Mouse (Mus musculus): ENCODE data around the gene Adam12. TPM values are rescaled to one million over a fixed set of nuclear protein-coding genes. Genes with fewer than 3 reads are reported as not detected.

Adam12 gene
- polyA plus RNA-seq, 1 experiment from 2014 or later, result 6.1 TPM

DNA sequence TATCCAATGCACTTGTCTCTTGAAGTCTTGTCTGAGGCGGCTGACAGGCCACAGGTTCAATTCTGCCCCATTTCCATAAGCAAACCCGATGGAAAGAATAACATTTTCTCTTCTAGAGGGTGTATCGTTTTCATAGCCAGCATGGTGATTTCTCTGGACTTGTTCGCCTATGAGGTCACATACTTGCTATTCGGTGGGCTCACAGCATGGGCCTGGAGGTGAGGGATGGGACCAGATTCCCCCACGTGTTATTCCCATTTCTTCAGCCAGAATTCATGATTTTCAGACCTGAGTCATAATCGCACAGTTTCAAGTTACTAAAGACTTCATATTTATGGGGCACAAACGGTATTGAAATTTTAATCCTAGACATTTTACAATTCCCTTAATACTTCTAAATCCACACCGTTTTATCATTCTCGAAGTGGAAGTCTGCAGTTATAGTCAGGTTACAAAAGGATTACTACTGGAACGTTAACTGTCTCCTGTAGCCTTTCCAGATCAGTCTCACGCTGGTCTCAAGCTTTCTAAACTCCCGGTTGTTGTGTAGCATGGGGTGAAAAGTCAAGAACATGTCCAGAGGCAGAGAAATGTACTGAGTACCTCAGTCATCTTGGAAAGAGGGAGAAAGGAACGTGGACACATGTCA lies 58.4 kb downstream of the Adam12 start:
- WGBS, result 77% methylated on average over 14 of the region's 14 CpGs
- Histone ChIP-seq H3K4me2 (no peak overlapping the region), H3K9ac (no peak overlapping the region), H3K27me3 (no peaks in the 10 kb centered on the region), H3K4me3 (no peak overlapping the region), H3K4me1 (no peaks in the 10 kb centered on the region), H3K36me3 (no peaks in the 10 kb centered on the region), H3K27ac (no peak overlapping the region), H3K9me3 (no peaks in the 10 kb centered on the region)
- no peak for ATAC-seq (ENCODE audit: insufficient number of reproducible peaks, insufficient read depth, low FRiP score, low TSS enrichment, low read depth)

DNA sequence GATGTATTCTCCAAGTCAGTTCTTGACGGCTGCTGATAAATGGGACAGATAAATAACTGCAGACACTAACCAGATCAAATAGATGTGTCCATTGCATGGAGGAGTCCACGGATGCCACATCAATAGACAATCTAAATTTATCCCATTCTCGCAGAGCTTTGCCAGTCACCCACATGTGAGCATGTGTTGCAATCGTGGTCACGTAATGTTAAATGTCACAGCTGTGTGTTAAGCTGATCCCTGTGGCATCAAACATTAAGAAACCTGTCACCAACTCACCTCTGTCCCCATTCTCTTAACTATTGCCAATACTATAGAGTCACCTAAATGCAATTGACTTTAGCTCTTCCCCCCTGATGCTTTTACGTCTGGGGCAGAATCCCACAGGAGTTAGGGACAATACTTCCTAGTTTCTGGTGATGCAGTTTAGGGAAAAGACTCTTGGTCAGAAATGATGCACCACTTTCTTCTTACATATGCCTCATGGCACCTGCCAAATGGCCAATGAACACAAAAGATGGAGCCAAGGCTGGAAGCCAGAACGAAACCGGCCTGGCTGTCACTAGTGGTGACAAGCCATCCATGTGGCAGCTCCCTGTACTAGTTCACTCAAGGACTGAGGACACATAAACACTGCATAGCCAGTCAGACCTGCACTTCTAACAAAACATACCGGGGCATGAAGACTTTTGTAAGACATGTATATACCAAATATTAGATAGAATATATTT lies 61.6 kb downstream of the Adam12 start:
- Histone ChIP-seq H3K9me3 (no peaks in the 10 kb centered on the region), H3K36me3 (no peaks in the 10 kb centered on the region), H3K4me2 (no peak overlapping the region), H3K4me1 (peaks cover 4% of the 10 kb centered on the region; the same call in 1 of the 2 replicates), H3K9ac (no peak overlapping the region), H3K27ac (no peak overlapping the region), H3K27me3 (no peaks in the 10 kb centered on the region), H3K4me3 (no peak overlapping the region)
- WGBS, result 82% methylated on average over 9 of the region's 9 CpGs
- ATAC-seq (ENCODE audit: insufficient number of reproducible peaks, insufficient read depth, low FRiP score, low TSS enrichment, low read depth), result no peak

DNA sequence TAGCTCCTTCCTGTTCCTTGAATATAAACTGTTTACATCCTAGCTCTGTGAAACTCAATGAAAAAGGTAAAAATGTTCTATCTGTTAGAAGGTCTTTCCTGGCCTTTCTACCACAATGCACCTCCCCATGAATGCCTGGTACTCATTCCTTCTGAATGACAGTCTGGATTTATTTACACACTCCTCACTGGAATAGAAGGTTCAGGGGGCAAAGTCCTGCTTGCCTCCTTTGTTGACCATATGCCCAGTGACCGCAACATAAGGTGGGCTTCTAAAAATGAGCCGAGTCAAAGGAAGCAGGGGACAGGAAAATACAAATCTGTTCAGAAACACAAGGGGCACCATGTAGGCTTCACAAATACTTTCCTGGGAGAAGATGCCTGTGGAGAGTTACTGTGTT lies 62.2 kb downstream of the Adam12 start:
- Histone ChIP-seq H3K4me3 (no peak overlapping the region), H3K27ac (no peak overlapping the region), H3K9me3 (no peaks in the 10 kb centered on the region), H3K9ac (no peak overlapping the region), H3K4me1 (peaks cover 4% of the 10 kb centered on the region; the same call in 1 of the 2 replicates), H3K36me3 (no peaks in the 10 kb centered on the region), H3K4me2 (no peak overlapping the region), H3K27me3 (no peaks in the 10 kb centered on the region)
- WGBS, result 89% methylated on average over 2 of the region's 2 CpGs
- no peak for ATAC-seq (ENCODE audit: insufficient number of reproducible peaks, insufficient read depth, low FRiP score, low TSS enrichment, low read depth)

DNA sequence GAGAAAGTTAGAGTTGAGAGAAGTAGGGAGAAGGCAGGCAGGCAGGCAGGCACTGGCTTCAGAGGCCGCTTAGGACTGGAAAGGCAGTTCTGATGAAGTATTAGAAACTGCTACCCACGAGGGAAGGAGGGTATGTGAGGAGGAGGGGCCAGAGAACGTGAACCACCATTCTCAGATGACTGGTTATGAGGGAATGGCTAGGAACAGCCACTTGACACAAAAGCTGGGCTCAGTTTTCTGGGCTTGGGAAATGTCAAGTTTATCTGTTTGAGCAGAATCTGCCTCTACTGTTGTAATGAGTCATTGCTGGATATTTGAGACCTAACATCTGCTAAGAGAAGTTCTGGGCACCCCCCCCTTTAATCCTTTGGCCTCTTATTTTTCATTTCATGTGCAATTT lies 64.4 kb downstream of the Adam12 start:
- no peaks in the 10 kb centered on the region for H3K9me3 ChIP-seq
- H3K4me3 ChIP-seq, result no peak overlapping the region
- ATAC-seq (ENCODE audit: insufficient number of reproducible peaks, insufficient read depth, low FRiP score, low TSS enrichment, low read depth), result no peak
- no peak overlapping the region for H3K4me2 ChIP-seq
- 15% methylated on average over 3 of the region's 3 CpGs for WGBS
- H3K27me3 ChIP-seq, result no peaks in the 10 kb centered on the region
- no peak overlapping the region for H3K9ac ChIP-seq
- no peaks in the 10 kb centered on the region for H3K36me3 ChIP-seq
- peaks cover 4% of the 10 kb centered on the region; the same call in 1 of the 2 replicates for H3K4me1 ChIP-seq
- H3K27ac ChIP-seq, result no peak overlapping the region

DNA sequence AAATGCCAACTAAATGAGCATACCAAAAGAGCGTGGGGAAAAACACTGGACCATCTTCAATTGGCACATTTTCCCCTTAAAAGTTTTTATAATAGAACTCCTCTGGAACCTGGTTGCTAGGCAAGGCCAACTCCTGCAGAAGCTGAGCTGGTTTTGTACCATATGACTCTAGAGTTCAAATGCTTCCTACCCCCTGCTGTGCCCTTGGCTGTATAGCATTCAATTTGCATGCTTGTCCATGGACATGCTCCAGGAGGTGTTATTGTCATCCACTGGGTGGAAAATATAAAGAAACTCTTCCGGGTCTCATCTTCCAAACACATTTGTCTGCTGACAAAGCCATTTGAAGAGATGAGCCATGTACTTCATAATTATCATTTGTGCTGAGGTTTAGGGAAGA lies 68.2 kb downstream of the Adam12 start:
- Histone ChIP-seq H3K9me3 (no peaks in the 10 kb centered on the region), H3K9ac (no peak overlapping the region), H3K4me1 (peaks cover 4% of the 10 kb centered on the region; the same call in 1 of the 2 replicates), H3K4me2 (no peak overlapping the region), H3K36me3 (no peaks in the 10 kb centered on the region), H3K4me3 (no peak overlapping the region), H3K27me3 (no peaks in the 10 kb centered on the region), H3K27ac (no peak overlapping the region)
- WGBS, result 85% methylated on average over 2 of the region's 2 CpGs
- no peak for ATAC-seq (ENCODE audit: insufficient number of reproducible peaks, insufficient read depth, low FRiP score, low TSS enrichment, low read depth)

DNA sequence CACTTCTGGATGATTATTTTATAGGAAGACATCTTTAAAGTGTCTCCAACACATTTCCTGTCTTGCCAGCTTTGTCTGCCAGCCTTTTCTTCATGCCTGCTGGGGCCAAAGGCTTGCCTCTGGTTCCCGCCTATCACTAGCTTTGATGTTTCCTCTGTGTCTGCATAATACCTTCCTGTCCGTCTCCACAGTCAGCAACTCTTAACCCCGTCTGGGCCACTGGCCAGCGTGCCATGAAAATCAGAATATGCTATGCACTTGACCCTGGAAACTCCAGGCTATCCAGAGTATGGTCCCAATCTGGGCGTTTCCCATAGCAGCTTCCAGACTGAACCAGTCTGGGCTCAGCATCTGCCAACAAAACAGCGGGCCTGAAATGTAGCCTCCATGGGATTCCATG lies 69.1 kb downstream of the Adam12 start:
- Histone ChIP-seq H3K27ac (no peak overlapping the region), H3K27me3 (no peaks in the 10 kb centered on the region), H3K36me3 (no peaks in the 10 kb centered on the region), H3K9me3 (no peaks in the 10 kb centered on the region), H3K4me2 (no peak overlapping the region), H3K4me3 (no peak overlapping the region), H3K9ac (no peak overlapping the region), H3K4me1 (peaks cover 4% of the 10 kb centered on the region; the same call in 1 of the 2 replicates)
- ATAC-seq (ENCODE audit: insufficient number of reproducible peaks, insufficient read depth, low FRiP score, low TSS enrichment, low read depth), result no peak
- WGBS, result 52% methylated on average over 6 of the region's 6 CpGs

DNA sequence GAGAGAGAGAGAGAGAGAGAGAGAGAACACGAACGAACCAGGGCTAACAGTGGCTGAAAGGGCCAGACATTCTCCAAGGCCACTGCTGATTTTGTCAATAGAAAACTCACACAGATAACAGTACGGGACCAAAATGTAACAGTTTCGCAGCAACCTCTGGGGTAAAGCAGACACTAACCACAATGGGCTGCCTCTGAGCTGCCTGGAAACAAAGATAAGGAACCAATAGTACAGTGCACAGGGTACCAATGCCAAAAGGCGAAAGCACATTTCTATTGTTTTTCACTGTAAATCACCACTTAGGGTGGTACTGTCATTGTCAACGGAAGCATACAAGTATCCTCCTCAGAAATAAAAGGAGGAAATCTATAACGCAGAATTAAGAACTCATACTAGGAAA lies 72.3 kb downstream of the Adam12 start:
- no peak overlapping the region for H3K4me3 ChIP-seq
- no peak overlapping the region for H3K4me2 ChIP-seq
- no peak overlapping the region for H3K9ac ChIP-seq
- H3K9me3 ChIP-seq, result no peaks in the 10 kb centered on the region
- no peaks in the 10 kb centered on the region for H3K27me3 ChIP-seq
- H3K27ac ChIP-seq, result no peak overlapping the region
- H3K4me1 ChIP-seq, result no peaks in the 10 kb centered on the region
- no peak for ATAC-seq (ENCODE audit: insufficient number of reproducible peaks, insufficient read depth, low FRiP score, low TSS enrichment, low read depth)
- WGBS, result 86% methylated on average over 7 of the region's 7 CpGs
- no peaks in the 10 kb centered on the region for H3K36me3 ChIP-seq

DNA sequence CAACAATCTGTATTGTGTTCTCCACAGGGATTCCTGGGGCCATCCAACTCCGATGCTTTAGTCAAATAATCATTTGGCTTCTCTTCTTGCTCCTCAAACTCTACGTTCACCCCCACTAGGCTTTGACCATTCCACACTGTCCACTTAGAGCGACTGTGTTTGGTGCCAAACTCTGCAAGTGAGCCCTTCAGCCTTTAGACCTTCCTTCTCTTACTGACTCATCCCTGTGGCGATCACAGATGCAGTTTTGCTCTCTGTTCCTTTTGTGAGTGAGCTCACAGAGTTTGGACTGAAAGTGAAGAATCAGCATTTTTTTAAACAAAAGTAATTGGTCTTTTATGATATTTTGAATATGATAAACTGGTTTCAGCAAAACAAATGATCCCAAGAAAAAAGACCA lies 80.6 kb downstream of the Adam12 start:
- no peak for ATAC-seq (ENCODE audit: insufficient number of reproducible peaks, insufficient read depth, low FRiP score, low TSS enrichment, low read depth)
- H3K36me3 ChIP-seq, result no peaks in the 10 kb centered on the region
- H3K4me1 ChIP-seq, result peaks cover 8% of the 10 kb centered on the region; the same call in 1 of the 2 replicates
- H3K9me3 ChIP-seq, result no peaks in the 10 kb centered on the region
- H3K9ac ChIP-seq, result no peak overlapping the region
- no peaks in the 10 kb centered on the region for H3K27me3 ChIP-seq
- H3K4me3 ChIP-seq, result no peak overlapping the region
- no peak overlapping the region for H3K27ac ChIP-seq
- WGBS, result 76% methylated on average over 4 of the region's 4 CpGs
- H3K4me2 ChIP-seq, result no peak overlapping the region

DNA sequence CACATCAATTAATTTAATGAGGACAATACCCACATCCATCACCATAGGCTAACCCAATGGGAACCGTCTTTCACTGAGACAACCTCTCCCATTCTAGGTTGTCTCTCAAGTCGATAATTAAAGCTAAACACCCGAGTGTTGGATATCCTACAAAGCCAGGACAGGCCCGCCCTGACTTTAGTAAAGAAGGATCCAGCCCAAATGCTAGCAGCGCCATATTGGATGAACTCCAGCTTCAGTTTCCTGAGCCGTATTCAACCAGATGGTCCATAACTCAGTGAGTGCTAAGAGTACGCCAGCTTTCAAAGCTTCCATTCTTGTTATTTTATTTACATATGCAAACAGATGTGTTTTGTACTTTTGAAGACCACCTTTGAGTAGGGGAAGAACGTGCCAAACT lies 81.6 kb downstream of the Adam12 start:
- 84% methylated on average over 8 of the region's 8 CpGs for WGBS

DNA sequence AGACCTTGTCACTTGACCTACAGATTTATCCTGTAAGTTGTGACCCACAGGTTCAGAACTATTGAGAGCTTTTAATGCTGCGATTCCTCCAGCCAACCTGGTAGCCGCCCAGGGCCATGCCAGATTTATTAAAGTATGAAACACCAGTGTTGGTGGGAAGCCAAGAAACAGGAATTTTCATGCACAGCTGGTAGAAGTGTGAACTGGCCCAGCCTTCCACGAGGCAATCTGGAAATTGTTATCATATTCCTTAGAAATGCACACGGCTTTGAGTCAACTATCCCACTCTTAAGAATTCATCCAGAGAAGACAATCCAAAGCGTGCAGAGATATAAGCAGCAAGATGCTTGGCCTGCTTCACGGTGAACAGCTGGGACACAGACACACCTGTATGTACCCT lies 82.6 kb downstream of the Adam12 start:
- no peak overlapping the region for H3K4me3 ChIP-seq
- H3K27me3 ChIP-seq, result no peaks in the 10 kb centered on the region
- no peaks in the 10 kb centered on the region for H3K9me3 ChIP-seq
- H3K4me2 ChIP-seq, result no peak overlapping the region
- H3K9ac ChIP-seq, result no peak overlapping the region
- H3K4me1 ChIP-seq, result peaks cover 8% of the 10 kb centered on the region; the same call in 1 of the 2 replicates
- WGBS, result 48% methylated on average over 6 of the region's 6 CpGs
- no peaks in the 10 kb centered on the region for H3K36me3 ChIP-seq
- ATAC-seq (ENCODE audit: insufficient number of reproducible peaks, insufficient read depth, low FRiP score, low TSS enrichment, low read depth), result no peak
- no peak overlapping the region for H3K27ac ChIP-seq

More for the DNA sequence above, 81.6 kb downstream of the Adam12 start:
- H3K9me3 ChIP-seq, result no peaks in the 10 kb centered on the region
- H3K9ac ChIP-seq, result no peak overlapping the region
- no peak for ATAC-seq (ENCODE audit: insufficient number of reproducible peaks, insufficient read depth, low FRiP score, low TSS enrichment, low read depth)
- H3K36me3 ChIP-seq, result no peaks in the 10 kb centered on the region
- H3K27ac ChIP-seq, result no peak overlapping the region
- peaks cover 8% of the 10 kb centered on the region; the same call in 1 of the 2 replicates for H3K4me1 ChIP-seq
- H3K4me3 ChIP-seq, result no peak overlapping the region
- no peaks in the 10 kb centered on the region for H3K27me3 ChIP-seq
- H3K4me2 ChIP-seq, result no peak overlapping the region

DNA sequence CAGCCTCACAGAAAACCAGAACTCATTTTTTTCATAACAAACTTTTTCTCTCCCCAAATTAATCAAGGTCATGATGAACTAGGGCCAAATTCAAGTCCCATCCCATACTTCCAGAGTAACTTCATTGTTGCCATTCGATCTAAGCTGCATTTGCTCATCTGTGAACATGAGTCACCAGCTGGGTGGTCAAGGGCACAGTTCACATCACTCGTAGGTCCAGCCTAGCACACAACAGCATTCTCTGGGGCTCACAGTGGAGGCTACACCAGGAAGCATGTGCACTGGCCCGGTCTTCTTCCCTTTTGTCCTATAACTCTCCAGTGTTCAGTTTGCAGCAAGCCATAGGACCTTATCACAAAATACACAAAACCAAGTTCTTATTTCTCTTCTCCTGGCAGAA lies 84.4 kb downstream of the Adam12 start:
- H3K36me3 ChIP-seq, result no peaks in the 10 kb centered on the region
- no peak overlapping the region for H3K4me2 ChIP-seq
- no peaks in the 10 kb centered on the region for H3K9me3 ChIP-seq
- ATAC-seq (ENCODE audit: insufficient number of reproducible peaks, insufficient read depth, low FRiP score, low TSS enrichment, low read depth), result no peak
- 90% methylated on average over 3 of the region's 3 CpGs for WGBS
- H3K4me3 ChIP-seq, result no peak overlapping the region
- peaks cover 8% of the 10 kb centered on the region; the same call in 1 of the 2 replicates for H3K4me1 ChIP-seq
- H3K27ac ChIP-seq, result no peak overlapping the region
- H3K27me3 ChIP-seq, result no peaks in the 10 kb centered on the region
- H3K9ac ChIP-seq, result no peak overlapping the region

DNA sequence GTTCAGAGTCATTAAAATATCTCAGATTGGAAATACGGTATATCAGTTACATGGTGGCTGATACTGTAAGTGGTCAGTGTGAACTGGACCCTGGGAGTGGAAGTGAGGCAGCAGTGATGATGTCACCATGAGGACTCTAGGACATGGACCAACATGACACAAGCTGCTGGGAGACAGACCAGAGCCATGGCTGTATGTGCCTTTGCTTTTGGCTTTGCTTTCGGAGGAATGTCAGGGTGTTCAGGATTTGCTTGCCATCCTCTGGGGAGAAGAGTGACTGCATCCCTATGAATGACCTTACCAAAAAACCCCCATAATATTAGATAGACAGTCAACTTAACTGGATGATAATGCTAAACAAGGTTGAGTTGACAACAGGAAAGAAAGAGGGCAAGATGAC lies 85.1 kb downstream of the Adam12 start:
- no peak for ATAC-seq (ENCODE audit: insufficient number of reproducible peaks, insufficient read depth, low FRiP score, low TSS enrichment, low read depth)

More for the DNA sequence above, 85.1 kb downstream of the Adam12 start:
- H3K9ac ChIP-seq, result no peak overlapping the region
- no peaks in the 10 kb centered on the region for H3K9me3 ChIP-seq
- peaks cover 8% of the 10 kb centered on the region; the same call in 1 of the 2 replicates for H3K4me1 ChIP-seq
- no peaks in the 10 kb centered on the region for H3K27me3 ChIP-seq
- H3K4me3 ChIP-seq, result no peak overlapping the region
- no peak overlapping the region for H3K27ac ChIP-seq
- no peak overlapping the region for H3K4me2 ChIP-seq
- H3K36me3 ChIP-seq, result no peaks in the 10 kb centered on the region
- 94% methylated on average over 2 of the region's 2 CpGs for WGBS
